Mouse (Mus musculus) macrophage (primary cell): ENCODE results near the gene Angptl8. TPM values are rescaled to one million over a fixed set of nuclear protein-coding genes. Genes with fewer than 3 reads are reported as not detected.
"Not testable (repeated sequence)": the region's sequence is repeated elsewhere in the genome, so short reads cannot be mapped to it uniquely, and the experiment has no call there.

Source experiments
- H3K27ac ChIP-seq: fragments of 350-480 bp; formaldehyde crosslinking; 2 replicates; pipeline ENCODE4 v1.9.0; 2021
- H3K36me3 ChIP-seq: fragments of 350-480 bp; formaldehyde crosslinking; 2 replicates; pipeline ENCODE4 v1.9.0; 2021; ENCODE audit errors: inconsistent target
- H3K4me3 ChIP-seq: fragments of 350-480 bp; formaldehyde crosslinking; 2 replicates; pipeline ENCODE4 v1.9.0; 2021; ENCODE audit errors: inconsistent target
- H3K79me2 ChIP-seq: fragments of 350-480 bp; formaldehyde crosslinking; 2 replicates; pipeline ENCODE4 v1.9.0; 2021; ENCODE audit errors: inconsistent target
- WGBS: methylation state at CpG from one replicate; pipeline ENCODE4 v1.1.7; 2026; ENCODE audit warnings: inconsistent platforms; ENCODE audit not compliant: missing documents; 5-methylcytosine and 5-hydroxymethylcytosine counted together
- polyA plus RNA-seq: library from polyadenylated mRNA; stranded (reverse); fragments of 250-400 nt; gene quantifications from 3 replicates; pipeline ENCODE4 v1.2.4, GENCODE M21; 2018; ENCODE audit warnings: inconsistent platforms

Gene Angptl8
- polyA plus RNA-seq, 1 experiment from 2014 or later, result not detected

DNA sequence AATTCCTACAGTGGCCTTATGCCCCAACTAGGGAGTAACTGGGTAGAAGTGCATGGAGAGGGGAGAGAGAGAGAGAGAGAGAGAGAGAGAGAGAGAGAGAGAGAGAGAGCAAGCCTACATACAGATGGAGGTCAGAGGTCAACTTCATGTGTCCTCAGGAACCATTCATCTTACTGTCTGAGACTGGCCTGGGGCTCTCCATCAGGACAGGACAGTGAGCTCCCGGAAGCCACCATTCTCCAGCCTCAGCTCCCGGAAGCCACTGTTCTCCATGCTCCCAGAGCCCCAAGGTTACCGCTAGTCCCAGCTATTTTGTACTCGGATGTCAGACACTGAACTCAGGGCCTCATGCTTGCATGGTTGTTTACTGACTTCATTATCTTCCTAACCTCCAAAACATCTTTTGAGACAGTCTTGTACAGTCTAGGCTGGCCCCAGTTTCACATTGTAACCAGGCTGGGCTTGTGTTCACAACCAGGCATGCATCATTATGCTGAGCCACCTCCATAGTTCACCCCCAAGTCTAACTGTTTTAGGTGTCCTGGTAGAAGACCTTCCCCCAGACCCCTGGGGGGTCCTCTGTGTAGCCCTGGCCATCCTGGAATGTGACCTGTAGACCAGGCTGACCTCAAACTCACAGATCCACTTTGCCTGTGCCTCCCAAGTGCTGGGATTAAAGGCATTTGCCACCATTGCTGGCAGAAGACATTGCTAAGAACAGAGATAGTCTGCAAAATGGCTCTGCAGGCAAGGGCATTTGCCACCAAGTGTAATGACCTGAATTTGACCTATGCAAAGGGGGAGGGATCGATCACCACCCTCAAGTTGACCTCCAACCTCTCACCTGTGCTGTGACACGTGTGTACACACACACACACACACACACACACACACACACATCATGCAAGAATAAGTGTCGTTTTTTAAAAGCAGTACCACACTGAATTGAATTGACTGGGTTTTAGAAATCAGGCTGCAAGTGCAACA lies 14.7 kb downstream of the Angptl8 start:
- no peak overlapping the region for H3K4me3 ChIP-seq
- WGBS, result 89% methylated on average over 7 of the region's 7 CpGs
- H3K27ac ChIP-seq, result no peak overlapping the region
- no peaks in the 10 kb centered on the region for H3K36me3 ChIP-seq
- no peaks in the 10 kb centered on the region for H3K79me2 ChIP-seq

DNA sequence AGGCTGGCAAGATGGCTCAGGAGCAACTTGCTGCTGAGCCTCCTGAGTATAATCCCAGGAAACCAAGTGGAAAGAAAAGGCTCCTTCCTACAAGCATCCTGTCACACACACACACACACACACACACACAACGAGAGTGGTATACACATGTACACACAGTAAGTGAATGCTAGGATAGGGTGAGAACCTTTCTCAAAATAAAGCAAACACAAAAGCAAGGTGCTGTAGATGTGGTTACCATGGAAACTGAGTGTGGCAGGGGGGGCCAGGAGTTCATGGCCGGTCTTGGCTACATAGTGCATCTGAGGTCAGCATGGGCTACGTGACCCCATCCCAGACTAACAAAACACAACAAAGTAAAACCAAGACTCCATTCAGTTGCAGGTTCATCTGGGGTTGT lies 15.8 kb downstream of the Angptl8 start:
- WGBS, result 90% methylated on average over 3 of the region's 3 CpGs
- Histone ChIP-seq H3K4me3 (no peak overlapping the region), H3K36me3 (no peaks in the 10 kb centered on the region)

GRCm38 (mm10) chr9:21852128-21853091 lies 17.1 kb downstream of the Angptl8 start, which contains the start of gene Dock6:
TSS of gene Dock6 (minus strand) at chr9:21852635.
- Histone ChIP-seq H3K4me3 (peak within 1 kb of the TSS; percentile 26; the same call in 1 of the 2 replicates), H3K27ac (no peak within 1 kb of the TSS), H3K79me2 (no peaks in the 10 kb centered on the region), H3K36me3 (no peaks in the 10 kb centered on the region)
- WGBS, result 4% methylated on average over 67 of the region's 68 CpGs

More for the DNA sequence above, 15.8 kb downstream of the Angptl8 start:
- no peaks in the 10 kb centered on the region for H3K79me2 ChIP-seq
- no peak overlapping the region for H3K27ac ChIP-seq

DNA sequence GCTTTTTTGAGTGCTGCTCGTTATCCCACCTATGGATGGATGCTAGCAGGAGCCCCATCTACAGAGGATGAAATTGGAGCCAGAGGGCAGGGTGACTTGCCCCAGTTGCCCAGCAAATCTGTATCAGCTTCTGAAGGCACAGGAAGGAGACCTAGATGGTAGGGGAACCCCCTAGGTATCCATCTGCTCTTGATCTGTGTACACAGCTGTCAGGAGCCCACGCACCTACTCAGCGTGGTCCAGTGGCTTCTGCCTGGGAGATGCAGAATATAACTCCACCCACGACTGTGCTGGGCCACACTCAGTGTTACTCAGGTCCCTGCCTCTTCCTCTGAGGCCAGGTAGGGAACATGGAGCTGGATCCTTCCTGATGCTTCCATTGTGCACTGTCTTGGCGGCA lies 18.7 kb downstream of the Angptl8 start:
- Histone ChIP-seq H3K27ac (no peak overlapping the region), H3K4me3 (no peak overlapping the region), H3K79me2 (no peaks in the 10 kb centered on the region), H3K36me3 (no peaks in the 10 kb centered on the region)
- 83% methylated on average over 5 of the region's 5 CpGs for WGBS

DNA sequence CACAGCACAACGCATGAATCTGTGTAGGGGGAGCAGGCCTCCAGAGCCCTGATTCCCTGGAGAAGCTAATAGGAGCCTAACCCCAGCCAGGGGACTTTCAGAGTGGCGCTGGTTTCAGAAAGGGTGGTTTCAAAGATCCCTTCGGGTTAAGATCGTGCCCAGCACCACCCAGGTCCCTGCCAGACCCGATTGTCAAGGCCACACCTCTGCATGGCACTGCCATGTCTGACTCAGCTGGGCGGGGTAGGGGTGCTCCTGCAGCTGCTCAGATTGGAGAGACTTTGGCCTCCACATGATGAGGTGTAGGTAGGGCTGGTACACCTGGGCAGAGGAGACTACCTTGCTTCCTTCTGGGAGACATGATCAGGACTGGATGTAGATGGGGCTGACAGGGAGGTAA lies 19.6 kb downstream of the Angptl8 start:
- Histone ChIP-seq H3K27ac (no peak overlapping the region), H3K36me3 (no peaks in the 10 kb centered on the region), H3K79me2 (no peaks in the 10 kb centered on the region), H3K4me3 (no peak overlapping the region)
- 92% methylated on average over 5 of the region's 6 CpGs for WGBS

DNA sequence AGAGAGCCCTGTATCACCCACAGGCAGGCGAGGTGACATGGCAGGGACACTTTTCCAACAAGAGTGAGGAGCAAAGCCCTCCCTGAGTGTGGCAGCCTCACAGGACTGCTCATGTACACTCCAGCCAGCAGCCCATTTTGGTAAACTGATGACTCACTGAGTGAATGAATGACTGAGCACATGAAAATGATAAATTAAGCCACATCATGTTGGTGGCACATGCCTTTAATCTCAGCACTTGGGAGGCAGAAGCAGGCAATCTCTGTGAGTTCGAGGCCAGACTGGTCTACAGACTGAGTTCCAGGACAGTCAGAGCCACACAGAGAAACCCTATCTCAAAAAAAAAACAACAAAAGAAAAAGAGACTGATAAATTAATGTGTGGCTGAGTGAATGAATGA lies 22.2 kb downstream of the Angptl8 start:
- H3K4me3 ChIP-seq, result no peak overlapping the region
- 100% methylated on average over 2 of the region's 2 CpGs for WGBS
- no peaks in the 10 kb centered on the region for H3K36me3 ChIP-seq
- H3K79me2 ChIP-seq, result no peaks in the 10 kb centered on the region
- no peak overlapping the region for H3K27ac ChIP-seq

- H3K27ac ChIP-seq, result no peak overlapping the region
- H3K36me3 ChIP-seq, result no peaks in the 10 kb centered on the region
- H3K79me2 ChIP-seq, result no peaks in the 10 kb centered on the region
- no peak overlapping the region for H3K4me3 ChIP-seq
- WGBS, result 96% methylated on average over 6 of the region's 6 CpGs
These were observed 22.8 kb downstream of the Angptl8 start for GRCm38 (mm10) chr9:21858084-21858483.

- Histone ChIP-seq H3K79me2 (no peaks in the 10 kb centered on the region), H3K36me3 (no peaks in the 10 kb centered on the region), H3K4me3 (no peak overlapping the region), H3K27ac (no peak overlapping the region)
- 42% methylated on average over 3 of the region's 3 CpGs for WGBS
These were observed 24.3 kb downstream of the Angptl8 start for GRCm38 (mm10) chr9:21859606-21860005.

DNA sequence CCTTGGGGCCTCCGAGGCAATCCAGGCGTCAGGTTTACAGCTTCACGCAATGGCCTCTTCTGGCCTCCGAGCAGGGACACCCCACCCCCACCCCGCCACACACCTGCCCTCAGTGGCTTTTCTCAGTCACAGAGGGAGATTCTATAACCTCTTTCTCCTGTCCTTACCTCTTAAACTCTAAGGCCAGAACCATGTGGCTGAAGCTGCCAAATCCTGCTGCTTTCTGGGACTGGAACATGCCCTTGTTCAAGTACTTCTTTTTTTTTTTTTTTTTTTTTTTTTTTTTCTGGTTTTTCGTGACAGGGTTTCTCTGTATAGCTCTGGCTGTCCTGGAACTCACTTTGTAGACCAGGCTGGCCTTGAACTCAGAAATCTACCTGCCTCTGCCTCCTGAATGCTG lies 25.0 kb downstream of the Angptl8 start:
- not testable (repeated sequence) for H3K79me2 ChIP-seq, H3K4me3 ChIP-seq, H3K27ac ChIP-seq, H3K36me3 ChIP-seq
- 92% methylated on average over 5 of the region's 6 CpGs for WGBS

- WGBS, result 70% methylated on average over 1 of the region's 1 CpGs
- H3K79me2 ChIP-seq, result no peaks in the 10 kb centered on the region
- H3K27ac ChIP-seq, result no peak overlapping the region
- H3K4me3 ChIP-seq, result no peak overlapping the region
- no peaks in the 10 kb centered on the region for H3K36me3 ChIP-seq
These were observed 26.9 kb downstream of the Angptl8 start for GRCm38 (mm10) chr9:21862181-21862580.

- Histone ChIP-seq H3K27ac (no peak overlapping the region), H3K36me3 (no peaks in the 10 kb centered on the region), H3K79me2 (no peaks in the 10 kb centered on the region), H3K4me3 (no peak overlapping the region)
- WGBS, result 81% methylated on average over 5 of the region's 5 CpGs
These were observed 30.5 kb downstream of the Angptl8 start for GRCm38 (mm10) chr9:21865673-21866398.

- H3K36me3 ChIP-seq, result no peaks in the 10 kb centered on the region
- H3K4me3 ChIP-seq, result no peak overlapping the region
- H3K27ac ChIP-seq, result no peak overlapping the region
- no peaks in the 10 kb centered on the region for H3K79me2 ChIP-seq
- 90% methylated on average over 2 of the region's 2 CpGs for WGBS
These were observed 31.3 kb downstream of the Angptl8 start for GRCm38 (mm10) chr9:21866641-21867040.

DNA sequence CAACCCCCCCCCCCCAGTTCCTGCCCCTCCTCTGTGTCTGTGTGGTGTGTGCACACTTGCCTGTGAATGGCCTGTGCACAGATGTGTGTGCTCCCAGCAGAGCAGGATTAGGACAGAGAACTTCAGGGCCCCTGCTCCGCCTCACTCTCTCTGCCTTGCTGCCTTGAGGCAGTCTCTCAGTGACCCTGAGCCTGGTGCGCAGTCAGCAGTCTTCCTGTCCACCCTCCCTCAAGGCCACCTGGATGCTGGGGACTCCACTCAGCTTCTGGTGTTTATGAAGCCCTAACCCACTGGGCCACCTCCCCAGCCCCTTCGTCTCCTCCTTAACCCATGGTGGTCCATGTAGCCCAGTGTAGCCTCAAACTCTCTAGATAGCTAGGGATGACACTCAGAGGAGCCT lies 32.4 kb downstream of the Angptl8 start:
- no peaks in the 10 kb centered on the region for H3K79me2 ChIP-seq
- H3K4me3 ChIP-seq, result no peak overlapping the region
- no peak overlapping the region for H3K27ac ChIP-seq
- 94% methylated on average over 3 of the region's 3 CpGs for WGBS
- H3K36me3 ChIP-seq, result no peaks in the 10 kb centered on the region

- WGBS, result 63% methylated on average over 7 of the region's 7 CpGs
- not testable (repeated sequence) for H3K36me3 ChIP-seq, H3K79me2 ChIP-seq
These were observed 34.0 kb downstream of the Angptl8 start for GRCm38 (mm10) chr9:21869290-21869689.

More at GRCm38 (mm10) chr9:21869290-21869689, 34.0 kb downstream of the Angptl8 start:
- H3K27ac ChIP-seq, H3K4me3 ChIP-seq: not testable (repeated sequence)
